ENCODE assay signal across 12 mouse cellular contexts in the genomic region with DNA sequence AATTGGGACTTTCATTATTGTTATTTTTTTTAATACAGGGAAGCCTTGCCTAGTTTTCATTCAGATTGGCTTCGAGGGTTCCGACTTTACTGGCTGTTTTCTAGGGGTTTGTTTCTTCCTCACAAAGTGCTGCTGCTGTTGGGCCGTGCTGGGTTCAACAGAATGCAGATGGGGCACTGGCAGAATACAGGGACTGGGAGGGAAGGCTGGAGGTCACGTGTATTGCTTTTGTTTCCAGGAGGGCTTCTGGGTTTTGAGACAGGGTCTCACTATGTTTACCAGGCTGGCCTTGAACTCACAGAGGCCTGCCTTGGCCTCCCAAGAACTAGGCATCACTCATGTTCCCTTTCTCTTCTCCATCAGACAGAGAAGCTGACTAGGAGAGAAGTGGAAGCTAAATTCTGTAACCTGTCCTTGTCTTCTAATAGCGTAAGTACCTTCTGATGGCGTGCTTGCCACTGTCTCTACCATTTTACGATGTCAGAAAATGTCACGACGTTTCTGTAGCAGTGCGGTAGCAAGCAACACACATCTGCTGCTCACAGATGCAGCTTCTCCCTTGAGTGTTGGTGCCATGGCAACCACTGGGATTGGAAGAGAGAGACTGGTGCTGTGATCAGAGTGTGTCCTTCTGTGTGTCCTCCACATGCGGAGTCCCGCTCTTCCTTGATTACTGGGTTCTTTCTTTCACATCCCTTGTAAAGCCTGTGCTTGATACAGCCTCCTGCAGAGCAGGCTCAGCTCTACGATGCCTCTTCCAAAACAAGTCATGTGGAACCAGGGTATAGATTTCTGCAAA. TPM values are rescaled to one million over a fixed set of nuclear protein-coding genes. Genes with fewer than 3 reads are reported as not detected.
DNase-seq lines count a peak whose midpoint lies in the region; ATAC-seq lines count a peak whose summit lies in the region.
"Had no signal": no experiment of that assay in that cellular context is flagged by ENCODE, and none has a peak within 500 bp of the region (broad histone marks: within the 10 kb centered on the region; RNA-seq: fewer than 3 reads in every experiment).

No protein-coding gene starts in this region.

- peak; percentile 73 for DNase-seq in forebrain, embryonic 14.5 days (ENCODE audit: low spot score)
- peak; percentile 30 for DNase-seq in hindbrain, embryonic 10.5 days (ENCODE audit: low spot score)
- DNase-seq in left cerebral cortex, adult 11 months (ENCODE audit: low spot score): peak; percentile 25
- no peak for DNase-seq in gastrocnemius, postnatal 14 days
- DNase-seq in kidney, adult 8-10 months: no peak
- DNase-seq in kidney, postnatal 36 days: no peak
- no peak for DNase-seq in heart, embryonic 10.5 days (ENCODE audit: low spot score)
- DNase-seq: adrenal gland, adult 8-10 months had no signal

- H3K4me2 ChIP-seq in forebrain, embryonic 14.5 days (ENCODE audit: low read length): no peak overlapping the region
- H3K4me2 ChIP-seq in neural tube, embryonic 13.5 days: 0 out of 2 replicates have a peak overlapping the region, but pooled peaks have one; percentile 4
- H3K4me2 ChIP-seq: liver, embryonic 12.5 days had no signal

- ATAC-seq in forebrain, embryonic 14.5 days: peak; percentile 85
- ATAC-seq in neural tube, embryonic 13.5 days (ENCODE audit: low read depth): peak; percentile 90
- ATAC-seq: intestine, postnatal 0 days; liver, embryonic 12.5 days had no signal

- intact Hi-C loops in gastrocnemius, postnatal 14 days (cut with DNase I; ENCODE audit: low total_unique reads): no loop called here

- no peaks in the 10 kb centered on the region for H3K27me3 ChIP-seq in forebrain, embryonic 14.5 days (replicated peaks; ENCODE audit: control insufficient read depth, insufficient read depth, low read length)
- no peaks in the 10 kb centered on the region for H3K27me3 ChIP-seq in hindbrain, embryonic 10.5 days (ENCODE audit: insufficient read depth, poor library complexity, severe bottlenecking)
- H3K27me3 ChIP-seq in neural tube, embryonic 13.5 days: no peaks in the 10 kb centered on the region
- no peaks in the 10 kb centered on the region for H3K27me3 ChIP-seq in heart, embryonic 10.5 days (ENCODE audit: insufficient read depth, poor library complexity, severe bottlenecking)
- H3K27me3 ChIP-seq: liver, embryonic 12.5 days; megakaryocyte, embryonic 14.5 days had no signal

- H3K27ac ChIP-seq in forebrain, embryonic 14.5 days (ENCODE audit: low read depth, low read length): peak overlapping the region; percentile 28
- H3K27ac ChIP-seq in hindbrain, embryonic 10.5 days: peak overlapping the region; percentile 72
- H3K27ac ChIP-seq in neural tube, embryonic 13.5 days (replicated peaks): peak overlapping the region; percentile 90
- H3K27ac ChIP-seq in heart, embryonic 10.5 days: no peak overlapping the region
- H3K27ac ChIP-seq: liver, embryonic 12.5 days had no signal

- no peak overlapping the region for H3K9ac ChIP-seq in forebrain, embryonic 14.5 days (ENCODE audit: low read length)
- H3K9ac ChIP-seq in neural tube, embryonic 13.5 days: 0 out of 2 replicates have a peak overlapping the region, but pooled peaks have one; percentile 14
- H3K9ac ChIP-seq: liver, embryonic 12.5 days had no signal

- no peaks in the 10 kb centered on the region for H3K9me3 ChIP-seq in forebrain, embryonic 14.5 days (replicated peaks; ENCODE audit: control insufficient read depth, low read length)
- H3K9me3 ChIP-seq in hindbrain, embryonic 10.5 days: no peaks in the 10 kb centered on the region
- H3K9me3 ChIP-seq in neural tube, embryonic 13.5 days: no peaks in the 10 kb centered on the region
- no peaks in the 10 kb centered on the region for H3K9me3 ChIP-seq in heart, embryonic 10.5 days
- H3K9me3 ChIP-seq: liver, embryonic 12.5 days; megakaryocyte, embryonic 14.5 days had no signal

- WGBS in forebrain, embryonic 14.5 days: 72% methylated on average over 13 of the region's 13 CpGs
- WGBS in hindbrain, embryonic 10.5 days: 87% methylated on average over 13 of the region's 13 CpGs
- WGBS in neural tube, embryonic 13.5 days: 46% methylated on average over 13 of the region's 13 CpGs
- WGBS in heart, embryonic 10.5 days: 90% methylated on average over 13 of the region's 13 CpGs

- no peaks in the 10 kb centered on the region for H3K4me1 ChIP-seq in forebrain, embryonic 14.5 days (ENCODE audit: control insufficient read depth, insufficient read depth, low read length)
- peaks cover 10% of the 10 kb centered on the region; the same call in 1 of the 2 replicates for H3K4me1 ChIP-seq in hindbrain, embryonic 10.5 days (replicated peaks)
- H3K4me1 ChIP-seq in neural tube, embryonic 13.5 days (replicated peaks): peaks cover 22% of the 10 kb centered on the region
- peaks cover 8% of the 10 kb centered on the region; the same call in 1 of the 2 replicates for H3K4me1 ChIP-seq in heart, embryonic 10.5 days
- H3K4me1 ChIP-seq: liver, embryonic 12.5 days; megakaryocyte, embryonic 14.5 days had no signal

- no peak overlapping the region for H3K4me3 ChIP-seq in forebrain, embryonic 14.5 days (ENCODE audit: low read depth, low read length)
- H3K4me3 ChIP-seq in hindbrain, embryonic 10.5 days: no peak overlapping the region
- no peak overlapping the region for H3K4me3 ChIP-seq in neural tube, embryonic 13.5 days
- H3K4me3 ChIP-seq in heart, embryonic 10.5 days: no peak overlapping the region
- H3K4me3 ChIP-seq: liver, embryonic 12.5 days; megakaryocyte, embryonic 14.5 days had no signal

- H3K36me3 ChIP-seq in forebrain, embryonic 14.5 days (ENCODE audit: control insufficient read depth, insufficient read depth, low read length): peaks cover 20% of the 10 kb centered on the region
- peaks cover 57% of the 10 kb centered on the region for H3K36me3 ChIP-seq in hindbrain, embryonic 10.5 days
- peaks cover 20% of the 10 kb centered on the region for H3K36me3 ChIP-seq in neural tube, embryonic 13.5 days
- H3K36me3 ChIP-seq in heart, embryonic 10.5 days: peaks cover 44% of the 10 kb centered on the region

RNA-seq across cellular contexts. Expression of a gene that starts 21.8 kb away (rescaled TPM):
- 341 and 381 TPM in 2 replicates for polyA plus RNA-seq in forebrain, embryonic 14.5 days (2014; fragmentation: Nextera tagmentation; extraction: Ambion mirVana)
- polyA plus RNA-seq in hindbrain, embryonic 10.5 days (2016; fragmentation: Nextera tagmentation; extraction: Ambion mirVana): 281 and 316 TPM in 2 replicates
- polyA plus RNA-seq in neural tube, embryonic 13.5 days (2015; fragmentation: Nextera tagmentation; extraction: Ambion mirVana): 367 and 393 TPM in 2 replicates
- 100 to 1,000 TPM; 130 to 138 TPM for total RNA-seq in gastrocnemius, postnatal 14 days (2021)
- 209 and 232 TPM in 2 replicates for polyA plus RNA-seq in heart, embryonic 10.5 days (2016; fragmentation: Nextera tagmentation; extraction: Ambion mirVana)

Comparison
In these comparisons a context has a peak if more than half of its experiments do, and no peak if none do; other contexts are left out.
1. DNase-seq: peak in forebrain, embryonic 14.5 days (single experiment), hindbrain, embryonic 10.5 days (single experiment) and left cerebral cortex, adult 11 months (single experiment); none in gastrocnemius, postnatal 14 days (single experiment), kidney, adult 8-10 months (0 of 2), kidney, postnatal 36 days (0 of 2) and heart, embryonic 10.5 days (single experiment).